Mouse (Mus musculus): ENCODE data around the gene Gngt1.

DNA sequence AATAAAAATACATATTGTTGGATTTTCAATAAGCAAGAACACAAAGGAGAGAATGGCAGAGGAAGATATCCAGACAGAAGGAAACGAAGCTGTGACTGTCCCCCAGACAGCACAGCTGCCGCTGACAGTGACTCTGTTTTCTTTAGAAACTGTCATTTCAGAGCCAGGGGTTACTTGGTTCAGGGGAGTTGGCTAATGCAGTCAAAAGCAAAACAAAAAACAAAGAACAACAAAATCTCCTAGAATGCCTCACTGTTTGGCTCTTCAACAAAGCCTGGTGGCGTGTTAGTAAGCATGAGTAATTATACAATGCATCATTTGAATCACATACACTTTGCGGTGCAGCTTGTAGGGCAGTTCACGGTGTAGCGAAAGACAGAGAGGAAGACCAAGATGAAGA is 5.7 kb downstream of the Gngt1 start:
- TF ChIP-seq TAL1 (IDR thresholded peaks at IDR 0.05; ENCODE audit: low read length) (no peak), GATA1 (IDR thresholded peaks at IDR 0.05; ENCODE audit: low read length) (no peak)

Measured in erythroblast, embryonic 14.5 days (primary cell).